18 mouse cellular contexts compared by ENCODE assay signal in genomic region chr17:47568951-47569527, GRCm38 (mm10). TPM values are rescaled to one million over a fixed set of nuclear protein-coding genes. Genes with fewer than 3 reads are reported as not detected.
DNase-seq lines count a peak whose midpoint lies in the region; ATAC-seq lines count a peak whose summit lies in the region.
"Had no signal": no experiment of that assay in that cellular context is flagged by ENCODE, and none has a peak within 500 bp of the region (broad histone marks: within the 10 kb centered on the region; RNA-seq: fewer than 3 reads in every experiment).

No protein-coding gene starts in this region.

- no peak for DNase-seq in heart, embryonic 10.5 days (ENCODE audit: low spot score)
- no peak for DNase-seq in heart, postnatal 25 days (ENCODE audit: low spot score)
- DNase-seq in retina, postnatal 1 day, result peak; percentile 18
- DNase-seq in retina, embryonic 14.5 days (ENCODE audit: low spot score), result no peak
- peak; percentile 32 for DNase-seq in midbrain, embryonic 14.5 days
- no peak for DNase-seq in frontal cortex, postnatal 10 days (ENCODE audit: low spot score in 2 of 2)
- DNase-seq in left cerebral cortex, adult 18-20 months (ENCODE audit: low spot score in 2 of 2), result no peak
- DNase-seq: adrenal gland, postnatal 36 days; B cell, adult 2 months; cerebellum, postnatal 25 days; heart, adult 18-20 months; lung, postnatal 14 days; spleen, adult 18-20 months had no signal

- peak overlapping the region; percentile 54; the same call in 1 of the 2 replicates for H3K27ac ChIP-seq in heart, embryonic 10.5 days
- no peak overlapping the region for H3K27ac ChIP-seq in midbrain, embryonic 14.5 days (replicated peaks; ENCODE audit: low read depth, low read length)
- H3K27ac ChIP-seq: forebrain, embryonic 15.5 days; kidney, embryonic 15.5 days; limb, embryonic 13.5 days; neural tube, embryonic 13.5 days had no signal

- no peak; the same call in 1 of the 2 replicates for ATAC-seq in midbrain, embryonic 14.5 days (ENCODE audit: low FRiP score, low TSS enrichment)
- ATAC-seq: forebrain, embryonic 15.5 days had no signal

- intact Hi-C loops in heart, postnatal 25 days (cut with DNase I), result no loop called here

- WGBS in heart, embryonic 10.5 days, result 84% methylated on average over 10 of the region's 10 CpGs
- 36% methylated on average over 10 of the region's 10 CpGs for WGBS in midbrain, embryonic 14.5 days

- no peak overlapping the region for H3K4me3 ChIP-seq in heart, embryonic 10.5 days
- peak overlapping the region; percentile 36 for H3K4me3 ChIP-seq in erythroblast, embryonic 14.5 days (replicated peaks)
- no peak overlapping the region for H3K4me3 ChIP-seq in midbrain, embryonic 14.5 days (replicated peaks; ENCODE audit: low read depth, low read length)
- H3K4me3 ChIP-seq: forebrain, embryonic 15.5 days; kidney, embryonic 15.5 days; limb, embryonic 13.5 days; neural tube, embryonic 13.5 days had no signal

- H3K4me1 ChIP-seq in heart, embryonic 10.5 days, result peaks cover 13% of the 10 kb centered on the region
- peaks cover 90% of the 10 kb centered on the region for H3K4me1 ChIP-seq in erythroblast, embryonic 14.5 days (ENCODE audit: control insufficient read depth)
- H3K4me1 ChIP-seq in midbrain, embryonic 14.5 days (ENCODE audit: control insufficient read depth, insufficient read depth, low read length), result no peaks in the 10 kb centered on the region
- H3K4me1 ChIP-seq: kidney, embryonic 15.5 days had no signal

- no peaks in the 10 kb centered on the region for H3K9me3 ChIP-seq in heart, embryonic 10.5 days
- no peaks in the 10 kb centered on the region for H3K9me3 ChIP-seq in erythroblast, embryonic 14.5 days (ENCODE audit: control insufficient read depth, low read length)
- no peaks in the 10 kb centered on the region for H3K9me3 ChIP-seq in midbrain, embryonic 14.5 days (ENCODE audit: control insufficient read depth, low read length)
- H3K9me3 ChIP-seq: forebrain, embryonic 15.5 days; kidney, embryonic 15.5 days; limb, embryonic 13.5 days; neural tube, embryonic 13.5 days had no signal

- no peaks in the 10 kb centered on the region for H3K36me3 ChIP-seq in heart, embryonic 10.5 days
- H3K36me3 ChIP-seq in erythroblast, embryonic 14.5 days (ENCODE audit: control insufficient read depth), result peaks cover 4% of the 10 kb centered on the region
- no peaks in the 10 kb centered on the region for H3K36me3 ChIP-seq in midbrain, embryonic 14.5 days (ENCODE audit: control insufficient read depth, insufficient read depth, low read length)
- H3K36me3 ChIP-seq: forebrain, embryonic 15.5 days; kidney, embryonic 15.5 days; limb, embryonic 13.5 days; neural tube, embryonic 13.5 days had no signal

- no peak overlapping the region for H3K4me2 ChIP-seq in midbrain, embryonic 14.5 days (ENCODE audit: low read length)
- H3K4me2 ChIP-seq: forebrain, embryonic 15.5 days; kidney, embryonic 15.5 days; limb, embryonic 13.5 days; neural tube, embryonic 13.5 days had no signal

- no peak overlapping the region for H3K9ac ChIP-seq in midbrain, embryonic 14.5 days (replicated peaks; ENCODE audit: low read length)
- H3K9ac ChIP-seq: forebrain, embryonic 15.5 days; kidney, embryonic 15.5 days; limb, embryonic 13.5 days; neural tube, embryonic 13.5 days had no signal

- no peaks in the 10 kb centered on the region for H3K27me3 ChIP-seq in heart, embryonic 10.5 days (ENCODE audit: insufficient read depth, poor library complexity, severe bottlenecking)
- peaks cover under 1% of the 10 kb centered on the region; the same call in 1 of the 2 replicates for H3K27me3 ChIP-seq in erythroblast, embryonic 14.5 days (ENCODE audit: control insufficient read depth)
- H3K27me3 ChIP-seq in midbrain, embryonic 14.5 days (ENCODE audit: control insufficient read depth, insufficient read depth, low read length), result no peaks in the 10 kb centered on the region
- H3K27me3 ChIP-seq: forebrain, embryonic 15.5 days; kidney, embryonic 15.5 days; limb, embryonic 13.5 days; neural tube, embryonic 13.5 days had no signal

RNA-seq across cellular contexts. Expression of gene Bysl, which starts 42.3 kb away (rescaled TPM):
- polyA plus RNA-seq in heart, embryonic 10.5 days (2016; fragmentation: Nextera tagmentation; extraction: Ambion mirVana), result 37.0 and 43.0 TPM in 2 replicates
- total RNA-seq in heart, postnatal 25 days (2021), result 10 to 100 TPM; 15.0 to 15.8 TPM
- polyA plus RNA-seq in erythroblast, embryonic 14.5 days (2012), result 2.8 and 3.4 TPM in 2 replicates
- 32.0 and 33.2 TPM in 2 replicates for polyA plus RNA-seq in midbrain, embryonic 14.5 days (2014; fragmentation: Nextera tagmentation; extraction: Ambion mirVana)
- total RNA-seq in left cerebral cortex, adult 18-20 months (2021), result 10 to 100 TPM; 18.3 to 18.7 TPM

RNA-seq across cellular contexts. Expression of gene Med20, which starts 42.3 kb away (rescaled TPM):
- 36.5 and 42.8 TPM in 2 replicates for polyA plus RNA-seq in heart, embryonic 10.5 days (2016; fragmentation: Nextera tagmentation; extraction: Ambion mirVana)
- total RNA-seq in heart, postnatal 25 days (2021), result 10 to 100 TPM; 18.3 to 20.1 TPM
- 0.43 and 0.45 TPM in 2 replicates for polyA plus RNA-seq in erythroblast, embryonic 14.5 days (2012)
- polyA plus RNA-seq in midbrain, embryonic 14.5 days (2014; fragmentation: Nextera tagmentation; extraction: Ambion mirVana), result 48.1 and 49.5 TPM in 2 replicates
- 10 to 100 TPM; 33.0 to 33.5 TPM for total RNA-seq in left cerebral cortex, adult 18-20 months (2021)

RNA-seq across cellular contexts. Expression of gene Gm20517, which starts 42.4 kb away (rescaled TPM):
- polyA plus RNA-seq in heart, embryonic 10.5 days (2016; fragmentation: Nextera tagmentation; extraction: Ambion mirVana), result 1.6 and 2.1 TPM in 2 replicates
- total RNA-seq in heart, postnatal 25 days (2021), result 1 to 10 TPM; 2.3 to 2.5 TPM
- polyA plus RNA-seq in erythroblast, embryonic 14.5 days (2012), result 0.29 and 0.65 TPM in 2 replicates
- polyA plus RNA-seq in midbrain, embryonic 14.5 days (2014; fragmentation: Nextera tagmentation; extraction: Ambion mirVana), result 3.1 and 3.2 TPM in 2 replicates
- 1 to 10 TPM; 3.3 to 8.3 TPM for total RNA-seq in left cerebral cortex, adult 18-20 months (2021)

Comparison
In these comparisons a context has a peak if more than half of its experiments do, and no peak if none do; other contexts are left out.
1. DNase-seq: peak in retina, postnatal 1 day (single experiment) and midbrain, embryonic 14.5 days (single experiment); none in heart, embryonic 10.5 days (single experiment), heart, postnatal 25 days (single experiment), retina, embryonic 14.5 days (single experiment), frontal cortex, postnatal 10 days (0 of 2) and left cerebral cortex, adult 18-20 months (0 of 2).
2. RNA of gene Med20, which starts 42.3 kb away (polyA plus RNA-seq): 48.1 to 49.5 TPM in midbrain, embryonic 14.5 days and 36.5 to 42.8 TPM in heart, embryonic 10.5 days; 0.43 to 0.45 TPM in erythroblast, embryonic 14.5 days; every median in the first group is over 10 times any median in the second.